Mouse (Mus musculus): ENCODE results near the gene Rapgef1. TPM values are rescaled to one million over a fixed set of nuclear protein-coding genes. Genes with fewer than 3 reads are reported as not detected.

Rapgef1 gene
- total and polyA plus RNA-seq, 2 experiments = 11.8 to 25.3 TPM

DNA sequence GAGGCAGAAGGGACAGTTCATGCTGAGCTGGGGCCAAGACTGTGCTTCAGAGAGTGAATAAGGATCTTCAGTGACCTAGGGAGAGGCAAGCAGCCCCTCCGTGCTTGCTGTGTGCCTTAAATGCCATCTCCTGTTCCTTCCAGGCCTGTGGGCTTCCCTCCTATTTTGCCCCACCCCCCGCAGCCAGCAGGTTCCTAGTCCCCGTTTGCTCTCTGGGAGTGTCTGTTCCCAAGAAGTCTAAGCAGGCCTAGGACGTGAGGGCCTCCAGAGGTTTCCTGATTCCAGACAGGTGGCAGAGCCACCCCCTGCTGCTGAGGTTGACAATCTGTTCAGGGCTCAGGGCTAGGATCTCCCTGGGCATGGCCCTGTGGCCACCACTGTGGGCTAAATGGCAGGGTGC, 119.3 kb downstream of the Rapgef1 start:
- TF ChIP-seq CTCF (IDR thresholded peaks at IDR 0.05; ENCODE audit: low read depth, low read length) (no peak), POLR2A (IDR thresholded peaks at IDR 0.05; ENCODE audit: extremely low read depth, insufficient read depth, low read length) (no peak)
- Histone ChIP-seq H3K79me2 (ENCODE audit: control insufficient read depth, insufficient read depth, low read length) (no peaks in the 10 kb centered on the region), H3K4me1 (ENCODE audit: control insufficient read depth, insufficient read depth, low read length) (peaks cover 27% of the 10 kb centered on the region), H3K9ac (ENCODE audit: low read depth, low read length) (no peak overlapping the region), H3K36me3 (ENCODE audit: control insufficient read depth, insufficient read depth, low read length) (no peaks in the 10 kb centered on the region), H3K4me3 (ENCODE audit: insufficient read depth, low read depth, low read length) (no peak overlapping the region), H3K27me3 (ENCODE audit: control insufficient read depth, insufficient read depth, low read length) (no peaks in the 10 kb centered on the region), H3K27ac (replicated peaks; ENCODE audit: insufficient read depth, low read depth, low read length) (no peak overlapping the region)
- 92% methylated on average over 4 of the region's 4 CpGs for WGBS
- DNase-seq (ENCODE audit: extremely low read depth, low read depth, low spot score) = no peak

- no peak overlapping the region for H3K27ac ChIP-seq (replicated peaks; ENCODE audit: insufficient read depth, low read depth, low read length)
- WGBS = 81% methylated on average over 5 of the region's 5 CpGs
- TF ChIP-seq CTCF (IDR thresholded peaks at IDR 0.05; ENCODE audit: low read depth, low read length) (no peak), POLR2A (IDR thresholded peaks at IDR 0.05; ENCODE audit: extremely low read depth, insufficient read depth, low read length) (no peak)
- no peaks in the 10 kb centered on the region for H3K27me3 ChIP-seq (ENCODE audit: control insufficient read depth, insufficient read depth, low read length)
- H3K9ac ChIP-seq (ENCODE audit: low read depth, low read length) = no peak overlapping the region
- H3K4me1 ChIP-seq (ENCODE audit: control insufficient read depth, insufficient read depth, low read length) = peaks cover 27% of the 10 kb centered on the region
- DNase-seq (ENCODE audit: extremely low read depth, low read depth, low spot score) = peak; percentile 35
- no peak overlapping the region for H3K4me3 ChIP-seq (ENCODE audit: insufficient read depth, low read depth, low read length)
- H3K36me3 ChIP-seq (ENCODE audit: control insufficient read depth, insufficient read depth, low read length) = no peaks in the 10 kb centered on the region
- H3K79me2 ChIP-seq (ENCODE audit: control insufficient read depth, insufficient read depth, low read length) = no peaks in the 10 kb centered on the region
These were observed 119.8 kb downstream of the Rapgef1 start for GRCm38 (mm10) chr2:29739368-29739767.

- TF ChIP-seq CTCF (IDR thresholded peaks at IDR 0.05; ENCODE audit: low read depth, low read length) (no peak), POLR2A (IDR thresholded peaks at IDR 0.05; ENCODE audit: extremely low read depth, insufficient read depth, low read length) (no peak)
- 95% methylated on average over 6 of the region's 6 CpGs for WGBS
- no peak for DNase-seq (ENCODE audit: extremely low read depth, low read depth, low spot score)
- Histone ChIP-seq H3K79me2 (ENCODE audit: control insufficient read depth, insufficient read depth, low read length) (no peaks in the 10 kb centered on the region), H3K4me3 (ENCODE audit: insufficient read depth, low read depth, low read length) (no peak overlapping the region), H3K27ac (replicated peaks; ENCODE audit: insufficient read depth, low read depth, low read length) (no peak overlapping the region), H3K27me3 (ENCODE audit: control insufficient read depth, insufficient read depth, low read length) (no peaks in the 10 kb centered on the region), H3K4me1 (ENCODE audit: control insufficient read depth, insufficient read depth, low read length) (peaks cover 19% of the 10 kb centered on the region), H3K9ac (ENCODE audit: low read depth, low read length) (no peak overlapping the region), H3K36me3 (ENCODE audit: control insufficient read depth, insufficient read depth, low read length) (no peaks in the 10 kb centered on the region)
These were observed 121.7 kb downstream of the Rapgef1 start for GRCm38 (mm10) chr2:29741207-29741606.

DNA sequence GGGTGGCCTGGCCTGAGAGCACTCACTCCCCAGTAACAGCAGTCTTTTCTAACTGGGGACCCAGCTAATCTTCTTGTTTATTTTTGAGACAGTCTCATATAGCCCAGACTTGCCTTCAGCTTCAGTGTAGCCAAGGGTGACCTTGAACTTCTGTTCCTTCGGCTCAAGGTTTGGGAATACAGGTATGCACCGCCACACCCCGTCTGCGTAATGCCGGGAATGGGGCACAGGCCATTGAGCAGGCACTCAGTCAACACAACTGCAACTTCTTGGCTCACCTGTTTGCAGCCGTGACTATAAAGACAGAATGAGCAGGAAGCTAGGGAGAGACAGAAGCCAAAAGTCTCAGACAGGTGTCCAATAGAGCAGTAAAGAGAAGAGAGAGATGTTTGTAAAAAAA, 124.7 kb downstream of the Rapgef1 start:
- Histone ChIP-seq H3K79me2 (ENCODE audit: control insufficient read depth, insufficient read depth, low read length) (no peaks in the 10 kb centered on the region), H3K27ac (replicated peaks; ENCODE audit: insufficient read depth, low read depth, low read length) (no peak overlapping the region), H3K9ac (ENCODE audit: low read depth, low read length) (no peak overlapping the region), H3K4me1 (ENCODE audit: control insufficient read depth, insufficient read depth, low read length) (no peaks in the 10 kb centered on the region), H3K36me3 (ENCODE audit: control insufficient read depth, insufficient read depth, low read length) (no peaks in the 10 kb centered on the region), H3K4me3 (ENCODE audit: insufficient read depth, low read depth, low read length) (no peak overlapping the region), H3K27me3 (ENCODE audit: control insufficient read depth, insufficient read depth, low read length) (0 out of 2 replicates have a peak, but pooled peaks cover 5% of the 10 kb centered on the region)
- TF ChIP-seq POLR2A (IDR thresholded peaks at IDR 0.05; ENCODE audit: extremely low read depth, insufficient read depth, low read length) (no peak), CTCF (IDR thresholded peaks at IDR 0.05; ENCODE audit: low read depth, low read length) (no peak)
- 77% methylated on average over 6 of the region's 6 CpGs for WGBS
- DNase-seq (ENCODE audit: extremely low read depth, low read depth, low spot score) = no peak

GRCm38 (mm10) chr2:29747188-29747782, 127.8 kb downstream of the Rapgef1 start:
- Histone ChIP-seq H3K27ac (replicated peaks; ENCODE audit: insufficient read depth, low read depth, low read length) (no peak overlapping the region), H3K36me3 (ENCODE audit: control insufficient read depth, insufficient read depth, low read length) (no peaks in the 10 kb centered on the region), H3K4me1 (ENCODE audit: control insufficient read depth, insufficient read depth, low read length) (peaks cover 7% of the 10 kb centered on the region; the same call in 1 of the 2 replicates), H3K79me2 (ENCODE audit: control insufficient read depth, insufficient read depth, low read length) (no peaks in the 10 kb centered on the region), H3K27me3 (ENCODE audit: control insufficient read depth, insufficient read depth, low read length) (0 out of 2 replicates have a peak, but pooled peaks cover 5% of the 10 kb centered on the region), H3K4me3 (ENCODE audit: insufficient read depth, low read depth, low read length) (no peak overlapping the region), H3K9ac (ENCODE audit: low read depth, low read length) (no peak overlapping the region)
- no peak for DNase-seq (ENCODE audit: extremely low read depth, low read depth, low spot score)
- 50% methylated on average over 50 of the region's 50 CpGs for WGBS
- TF ChIP-seq CTCF (IDR thresholded peaks at IDR 0.05; ENCODE audit: low read depth, low read length) (no peak), POLR2A (IDR thresholded peaks at IDR 0.05; ENCODE audit: extremely low read depth, insufficient read depth, low read length) (no peak)

DNA sequence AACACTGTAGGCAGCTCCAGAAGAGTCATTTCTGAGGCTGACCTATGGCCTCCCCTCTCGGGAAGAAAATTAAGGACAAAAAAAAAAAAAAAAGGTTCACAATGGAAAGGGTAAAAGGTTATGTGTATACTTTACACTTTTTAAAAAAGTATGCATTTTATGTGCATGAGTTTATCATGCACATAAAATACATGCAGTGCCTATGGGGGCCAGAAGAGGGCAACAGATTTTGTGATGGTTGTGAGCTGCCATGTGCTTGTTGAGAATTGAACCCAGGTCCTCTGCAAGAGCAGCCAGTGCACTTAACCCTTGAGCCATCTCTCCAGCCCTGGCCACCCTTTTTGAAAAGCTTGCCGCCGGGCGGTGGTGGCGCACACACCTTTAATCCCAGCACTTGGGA, 128.3 kb downstream of the Rapgef1 start:
- H3K79me2 ChIP-seq (ENCODE audit: control insufficient read depth, insufficient read depth, low read length) = no peaks in the 10 kb centered on the region
- peaks cover 7% of the 10 kb centered on the region; the same call in 1 of the 2 replicates for H3K4me1 ChIP-seq (ENCODE audit: control insufficient read depth, insufficient read depth, low read length)
- no peak for DNase-seq (ENCODE audit: extremely low read depth, low read depth, low spot score)
- 77% methylated on average over 5 of the region's 5 CpGs for WGBS
- 0 out of 2 replicates have a peak, but pooled peaks cover 5% of the 10 kb centered on the region for H3K27me3 ChIP-seq (ENCODE audit: control insufficient read depth, insufficient read depth, low read length)
- TF ChIP-seq CTCF (IDR thresholded peaks at IDR 0.05; ENCODE audit: low read depth, low read length) = peak; percentile 18; the same call in 1 of the 2 replicates
- no peak for TF ChIP-seq POLR2A (IDR thresholded peaks at IDR 0.05; ENCODE audit: extremely low read depth, insufficient read depth, low read length)
- H3K36me3 ChIP-seq (ENCODE audit: control insufficient read depth, insufficient read depth, low read length) = no peaks in the 10 kb centered on the region
- H3K9ac ChIP-seq (ENCODE audit: low read depth, low read length) = no peak overlapping the region
- H3K4me3 ChIP-seq (ENCODE audit: insufficient read depth, low read depth, low read length) = no peak overlapping the region
- H3K27ac ChIP-seq (replicated peaks; ENCODE audit: insufficient read depth, low read depth, low read length) = no peak overlapping the region
